Mouse (Mus musculus): Measurements from ENCODE around the gene Msi2.

DNA sequence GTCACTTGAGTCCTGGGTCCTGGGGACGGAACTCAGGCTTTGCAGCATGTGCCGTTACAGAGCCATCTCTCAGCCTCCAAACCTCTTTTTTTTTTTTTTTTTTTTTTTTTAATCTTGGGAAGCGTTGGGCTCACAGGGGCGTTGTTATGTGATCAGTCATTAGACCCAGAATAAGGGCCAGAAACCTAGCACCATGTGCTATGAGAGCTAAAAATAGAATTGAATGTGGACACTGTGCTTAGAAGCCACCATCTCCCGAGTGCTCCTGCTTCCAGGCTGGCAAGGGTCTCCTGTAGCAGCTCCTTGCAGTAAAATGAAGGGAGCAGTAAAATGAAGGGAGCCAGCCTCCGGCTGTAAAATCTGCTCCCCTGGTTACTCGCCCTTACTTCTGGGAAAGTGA is 47.3 kb upstream of the Msi2 start:
- TF ChIP-seq CTCF (IDR thresholded peaks at IDR 0.05; ENCODE audit: control insufficient read depth, insufficient read depth, low read length): no peak
- TF ChIP-seq POLR2A (IDR thresholded peaks at IDR 0.05; ENCODE audit: borderline replicate concordance, control insufficient read depth, low read depth, low read length): no peak
